Comparison of ENCODE assay signal across 29 mouse cellular contexts in the genomic region with DNA sequence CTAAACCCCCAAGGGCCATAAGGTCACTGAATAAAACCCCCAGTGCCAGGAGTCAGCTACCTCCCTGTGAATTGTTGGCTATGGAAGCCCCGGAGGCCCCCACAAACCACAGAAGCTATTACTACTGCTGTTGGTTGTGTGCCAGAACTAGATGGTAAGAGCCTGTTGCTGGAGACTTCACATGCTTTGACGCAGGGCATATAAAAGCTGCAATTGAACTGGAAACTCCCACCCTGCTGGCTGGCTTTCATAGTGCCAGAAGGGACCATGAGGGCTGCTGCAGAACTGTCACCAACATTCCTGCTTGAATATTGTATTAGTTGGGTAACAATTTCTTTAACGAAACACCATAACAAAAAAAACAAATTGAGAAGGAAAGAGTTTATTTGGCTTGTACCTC.
DNase-seq lines count a peak whose midpoint lies in the region; ATAC-seq and TF ChIP-seq lines count a peak whose summit lies in the region.
"Had no signal": no experiment of that assay in that cellular context is flagged by ENCODE, and none has a peak within 500 bp of the region (broad histone marks: within the 10 kb centered on the region; RNA-seq: fewer than 3 reads in every experiment).

No protein-coding gene starts in this region.

- no peak overlapping the region for H3K27ac ChIP-seq in limb, embryonic 14.5 days (replicated peaks; ENCODE audit: low read depth, low read length)
- H3K27ac ChIP-seq in limb, embryonic 10.5 days: no peak overlapping the region
- H3K27ac ChIP-seq in kidney, embryonic 15.5 days: no peak overlapping the region
- no peak overlapping the region for H3K27ac ChIP-seq in heart, adult 2 months
- H3K27ac ChIP-seq: embryonic facial prominence, embryonic 13.5 days; forebrain, embryonic 10.5 days; heart, embryonic 13.5 days; hindbrain, embryonic 14.5 days; left cerebral cortex, adult 2 months; limb, embryonic 15.5 days; liver, embryonic 13.5 days; midbrain, embryonic 13.5 days had no signal

- TF ChIP-seq CTCF in heart, adult 2 months (IDR thresholded peaks at IDR 0.05): no peak

- no peaks in the 10 kb centered on the region for H3K9me3 ChIP-seq in limb, embryonic 14.5 days (ENCODE audit: control insufficient read depth, low read length)
- no peaks in the 10 kb centered on the region for H3K9me3 ChIP-seq in limb, embryonic 10.5 days (replicated peaks)
- H3K9me3 ChIP-seq in kidney, embryonic 15.5 days (replicated peaks): no peaks in the 10 kb centered on the region
- H3K9me3 ChIP-seq: embryonic facial prominence, embryonic 13.5 days; forebrain, embryonic 10.5 days; heart, embryonic 13.5 days; limb, embryonic 15.5 days; liver, embryonic 13.5 days; megakaryocyte, embryonic 14.5 days; midbrain, embryonic 13.5 days had no signal

- H3K4me3 ChIP-seq in limb, embryonic 14.5 days (replicated peaks; ENCODE audit: low read length): no peak overlapping the region
- no peak overlapping the region for H3K4me3 ChIP-seq in limb, embryonic 10.5 days
- no peak overlapping the region for H3K4me3 ChIP-seq in kidney, embryonic 15.5 days (replicated peaks)
- H3K4me3 ChIP-seq in heart, adult 2 months: no peak overlapping the region
- H3K4me3 ChIP-seq: embryonic facial prominence, embryonic 13.5 days; forebrain, embryonic 10.5 days; heart, embryonic 13.5 days; left cerebral cortex, adult 2 months; limb, embryonic 15.5 days; liver, embryonic 13.5 days; megakaryocyte, embryonic 14.5 days; midbrain, embryonic 13.5 days had no signal

- TF ChIP-seq POLR2A in limb, embryonic 14.5 days (IDR thresholded peaks at IDR 0.05; ENCODE audit: borderline replicate concordance, extremely low read depth, insufficient read depth, insufficient read length): no peak
- TF ChIP-seq POLR2A in heart, adult 2 months (IDR thresholded peaks at IDR 0.05; ENCODE audit: insufficient read depth, low read depth, low read length): no peak

- H3K9ac ChIP-seq in limb, embryonic 14.5 days (ENCODE audit: low read depth, low read length, severe bottlenecking): no peak overlapping the region
- H3K9ac ChIP-seq in kidney, embryonic 15.5 days: no peak overlapping the region
- no peak overlapping the region for H3K9ac ChIP-seq in heart, adult 2 months (ENCODE audit: low read depth, low read length)
- H3K9ac ChIP-seq: embryonic facial prominence, embryonic 13.5 days; heart, embryonic 13.5 days; hindbrain, embryonic 14.5 days; limb, embryonic 15.5 days; liver, embryonic 13.5 days; midbrain, embryonic 13.5 days had no signal

- DNase-seq in limb, embryonic 14.5 days (ENCODE audit: low spot score): peak; percentile 17
- DNase-seq in limb, embryonic 10.5 days (ENCODE audit: low spot score): no peak
- peak; percentile 20 for DNase-seq in layer of hippocampus, adult 11-12 months (ENCODE audit: low spot score)
- peak; percentile 6 for DNase-seq in layer of hippocampus, adult 9-10 months (ENCODE audit: low spot score)
- no peak for DNase-seq in thymus, postnatal 25 days
- no peak for DNase-seq in heart, adult 2 months
- DNase-seq: adrenal gland, adult 8-10 months; cerebellum, adult 11 months; cerebellum, adult 9-10 months; gastrocnemius, postnatal 36 days; heart, adult 18-20 months; heart, postnatal 10 days; kidney, adult 11 months; kidney, postnatal 36 days; liver, embryonic 13.5 days; lung, adult 18-20 months; lung, postnatal 4 days; thymus, postnatal 14 days had no signal

- no peaks in the 10 kb centered on the region for H3K27me3 ChIP-seq in limb, embryonic 14.5 days (ENCODE audit: control insufficient read depth, insufficient read depth, low read length)
- H3K27me3 ChIP-seq in limb, embryonic 10.5 days (ENCODE audit: low read depth, poor library complexity, severe bottlenecking): no peaks in the 10 kb centered on the region
- no peaks in the 10 kb centered on the region for H3K27me3 ChIP-seq in kidney, embryonic 15.5 days
- no peaks in the 10 kb centered on the region for H3K27me3 ChIP-seq in heart, adult 2 months (ENCODE audit: control insufficient read depth, insufficient read depth, low read length)
- H3K27me3 ChIP-seq: CH12.LX; embryonic facial prominence, embryonic 13.5 days; heart, embryonic 13.5 days; limb, embryonic 15.5 days; liver, embryonic 13.5 days; megakaryocyte, embryonic 14.5 days; midbrain, embryonic 13.5 days had no signal

- no peaks in the 10 kb centered on the region for H3K4me1 ChIP-seq in limb, embryonic 14.5 days (ENCODE audit: control insufficient read depth, insufficient read depth, low read length)
- H3K4me1 ChIP-seq in limb, embryonic 10.5 days: no peaks in the 10 kb centered on the region
- H3K4me1 ChIP-seq in kidney, embryonic 15.5 days: no peaks in the 10 kb centered on the region
- peaks cover 1% of the 10 kb centered on the region; the same call in 1 of the 2 replicates for H3K4me1 ChIP-seq in heart, adult 2 months (ENCODE audit: control insufficient read depth, insufficient read depth, low read length)
- H3K4me1 ChIP-seq: embryonic facial prominence, embryonic 13.5 days; forebrain, embryonic 10.5 days; limb, embryonic 15.5 days; liver, embryonic 13.5 days; megakaryocyte, embryonic 14.5 days; midbrain, embryonic 13.5 days had no signal

- whole genome bisulfite sequencing in limb, embryonic 14.5 days: 56% methylated on average over 3 of the region's 3 CpGs
- 89% methylated on average over 3 of the region's 3 CpGs for WGBS in limb, embryonic 10.5 days
- 78% methylated on average over 3 of the region's 3 CpGs for WGBS in kidney, embryonic 15.5 days
- WGBS in heart, adult 2 months: 79% methylated on average over 3 of the region's 3 CpGs

- ATAC-seq in limb, embryonic 14.5 days (ENCODE audit: low FRiP score, low read depth): no peak
- no peak for ATAC-seq in kidney, embryonic 15.5 days (replicated peaks; ENCODE audit: low FRiP score)
- ATAC-seq: lung, postnatal 0 days; midbrain, embryonic 13.5 days had no signal

- TF ChIP-seq EP300 in heart, adult 2 months (IDR thresholded peaks at IDR 0.05; ENCODE audit: insufficient read depth, low read depth, low read length): no peak

- no peaks in the 10 kb centered on the region for H3K36me3 ChIP-seq in limb, embryonic 14.5 days (ENCODE audit: control insufficient read depth, insufficient read depth, low read length)
- H3K36me3 ChIP-seq in limb, embryonic 10.5 days: no peaks in the 10 kb centered on the region
- no peaks in the 10 kb centered on the region for H3K36me3 ChIP-seq in kidney, embryonic 15.5 days
- no peaks in the 10 kb centered on the region for H3K36me3 ChIP-seq in heart, adult 2 months (ENCODE audit: control insufficient read depth, insufficient read depth, low read length)
- H3K36me3 ChIP-seq: embryonic facial prominence, embryonic 13.5 days; forebrain, embryonic 10.5 days; heart, embryonic 13.5 days; limb, embryonic 15.5 days; liver, embryonic 13.5 days; midbrain, embryonic 13.5 days had no signal

- H3K4me2 ChIP-seq in limb, embryonic 14.5 days (replicated peaks; ENCODE audit: low read depth, low read length, severe bottlenecking): no peak overlapping the region
- H3K4me2 ChIP-seq in kidney, embryonic 15.5 days: no peak overlapping the region
- H3K4me2 ChIP-seq: embryonic facial prominence, embryonic 13.5 days; heart, embryonic 13.5 days; hindbrain, embryonic 14.5 days; limb, embryonic 15.5 days; liver, embryonic 13.5 days; midbrain, embryonic 13.5 days had no signal

- intact Hi-C loops in heart, adult 2 months (cut with DNase I): no loop called here

- H3K79me2 ChIP-seq in heart, adult 2 months (replicated peaks; ENCODE audit: control insufficient read depth, insufficient read depth, low read length): no peaks in the 10 kb centered on the region

Comparison
In these comparisons a context has a peak if more than half of its experiments do, and no peak if none do; other contexts are left out.
1. DNase-seq: peak in limb, embryonic 14.5 days (single experiment), layer of hippocampus, adult 11-12 months (single experiment) and layer of hippocampus, adult 9-10 months (single experiment); none in limb, embryonic 10.5 days (single experiment), thymus, postnatal 25 days (single experiment) and heart, adult 2 months (0 of 2).